Mouse (Mus musculus) adrenal gland, postnatal 25 days (tissue): ENCODE data around the gene H1f0. TPM values are rescaled to one million over a fixed set of nuclear protein-coding genes. Genes with fewer than 3 reads are reported as not detected.
"Not testable (repeated sequence)": the region's sequence is repeated elsewhere in the genome, so short reads cannot be mapped to it uniquely, and the experiment has no call there.

Experiments
- DNase-seq: peaks from one replicate; pipeline ENCODE4 v3.0.0; 2021; ENCODE audit warnings: mixed read lengths
- total RNA-seq: library from RNA; stranded (reverse); gene quantifications from 2 replicates; pipeline ENCODE4 v1.2.3, GENCODE M21; 2021

H1f0 gene
- total RNA-seq, 1 experiment from 2014 or later: 217 TPM

DNA sequence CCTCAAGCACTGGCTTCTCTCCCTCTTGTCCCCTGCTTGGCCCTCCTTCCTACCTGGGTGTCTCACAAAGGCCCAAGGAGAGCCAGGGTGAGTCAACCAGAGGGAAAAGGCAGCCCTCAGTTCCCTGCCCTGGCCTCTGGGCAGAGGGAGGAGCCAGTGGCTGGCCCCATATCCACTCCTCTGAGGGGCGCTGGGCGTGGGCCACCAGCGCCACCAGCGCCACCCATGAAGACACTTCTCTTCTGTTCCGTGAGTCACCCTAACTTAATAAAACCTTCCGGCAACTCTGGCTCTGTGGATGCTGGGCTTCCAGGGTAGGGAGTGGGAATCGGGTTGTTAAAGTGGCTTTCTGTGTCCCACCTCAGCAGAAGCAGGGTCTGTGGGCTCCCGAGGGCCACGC, 22.7 kb upstream of the H1f0 start:
- no peak for DNase-seq

DNA sequence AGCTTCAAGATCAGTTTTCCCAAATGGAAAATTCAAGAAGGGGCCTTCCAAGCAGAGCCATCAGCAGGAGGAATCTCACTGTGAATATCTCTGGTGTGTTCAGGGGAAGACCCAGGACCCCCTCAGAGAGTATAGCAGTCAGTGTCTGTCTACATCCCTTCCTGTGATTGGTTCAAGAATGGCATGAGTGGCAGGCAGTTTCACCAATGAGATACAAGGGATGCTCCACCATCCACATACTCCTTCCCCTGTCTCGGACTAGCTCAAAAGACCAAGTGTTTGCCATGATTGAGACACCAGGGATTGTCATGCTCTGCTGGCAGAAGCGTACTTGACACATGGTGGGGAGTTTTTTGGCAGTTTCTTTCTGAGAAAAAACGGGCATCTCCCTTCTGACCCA, 21.6 kb upstream of the H1f0 start:
- DNase-seq: no peak

DNA sequence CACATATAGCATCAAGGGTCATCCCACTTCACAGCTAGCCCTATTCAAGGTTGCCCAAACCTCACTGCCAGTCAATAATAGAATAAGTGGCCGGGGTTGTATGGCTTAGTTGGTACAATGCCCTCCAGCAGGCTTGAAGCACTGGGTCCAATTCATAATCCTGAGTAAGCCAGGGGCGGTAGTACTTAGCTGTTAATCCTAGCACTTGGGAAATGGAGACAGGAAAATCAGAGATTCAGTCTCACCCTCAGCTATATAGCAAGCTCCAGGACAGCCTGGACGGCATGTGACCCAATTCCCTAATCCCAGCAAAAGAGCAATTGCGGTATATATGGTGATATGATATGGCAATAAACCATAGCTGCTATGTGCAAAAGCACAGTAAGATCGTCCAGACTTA, 21.2 kb upstream of the H1f0 start:
- no peak for DNase-seq

DNA sequence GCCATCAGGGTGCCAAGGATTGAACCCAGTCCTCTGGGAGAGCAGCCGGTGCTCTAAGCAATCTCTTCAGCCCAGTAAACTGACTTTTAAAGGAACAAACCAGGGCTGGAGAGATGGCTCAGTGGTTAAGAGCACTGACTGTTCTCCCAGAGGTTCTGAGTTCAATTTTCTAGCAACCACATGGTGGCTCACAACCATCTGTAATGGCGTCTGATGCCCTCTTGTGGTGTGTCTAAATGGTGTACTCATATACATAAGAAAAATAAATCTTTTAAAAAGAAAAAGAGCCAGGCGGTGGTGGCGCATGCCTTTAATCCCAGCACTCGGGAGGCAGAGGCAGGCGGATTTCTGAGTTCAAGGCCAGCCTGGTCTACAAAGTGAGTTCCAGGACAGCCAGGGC, 20.4 kb upstream of the H1f0 start:
- DNase-seq: not testable (repeated sequence)

DNA sequence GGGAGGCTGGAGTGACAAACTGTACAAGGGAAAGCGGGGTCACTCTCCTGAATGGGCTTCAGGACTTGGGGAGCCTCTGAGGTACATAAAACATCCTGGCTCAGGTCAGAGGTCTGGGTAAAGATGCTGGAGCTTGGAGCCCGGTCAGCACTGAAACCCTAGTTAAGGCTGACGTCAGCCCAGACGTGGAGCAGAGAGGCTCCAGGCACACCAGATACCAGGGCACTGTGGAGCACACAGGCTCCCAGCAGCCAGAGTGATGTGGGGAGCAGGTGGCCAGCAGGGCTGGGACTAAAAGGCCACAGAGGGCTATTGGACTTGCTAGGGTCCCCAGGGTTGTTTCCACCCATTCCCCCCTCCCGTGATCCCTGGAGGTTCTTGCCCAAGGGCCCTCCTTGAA, 18.5 kb upstream of the H1f0 start:
- no peak for DNase-seq

DNA sequence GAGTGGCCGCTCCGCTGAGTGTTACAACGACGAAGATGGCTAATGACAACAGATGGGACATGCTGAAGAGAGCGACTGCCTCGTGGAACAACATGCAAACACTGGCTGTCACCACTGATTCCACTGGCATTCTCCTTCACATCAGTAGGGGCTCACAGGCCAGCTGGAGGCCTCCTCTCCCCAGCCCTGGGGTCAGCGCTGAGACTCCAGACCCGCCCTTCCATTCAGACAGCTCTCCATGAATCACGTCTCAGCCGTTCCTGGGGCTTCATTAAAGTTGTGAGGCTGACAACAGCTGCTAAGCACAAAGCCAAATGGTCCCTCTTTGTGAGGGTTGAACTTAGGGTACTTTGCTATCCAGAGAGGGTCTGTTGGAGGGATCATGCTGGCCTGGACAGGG, 16.7 kb upstream of the H1f0 start:
- DNase-seq: no peak

DNA sequence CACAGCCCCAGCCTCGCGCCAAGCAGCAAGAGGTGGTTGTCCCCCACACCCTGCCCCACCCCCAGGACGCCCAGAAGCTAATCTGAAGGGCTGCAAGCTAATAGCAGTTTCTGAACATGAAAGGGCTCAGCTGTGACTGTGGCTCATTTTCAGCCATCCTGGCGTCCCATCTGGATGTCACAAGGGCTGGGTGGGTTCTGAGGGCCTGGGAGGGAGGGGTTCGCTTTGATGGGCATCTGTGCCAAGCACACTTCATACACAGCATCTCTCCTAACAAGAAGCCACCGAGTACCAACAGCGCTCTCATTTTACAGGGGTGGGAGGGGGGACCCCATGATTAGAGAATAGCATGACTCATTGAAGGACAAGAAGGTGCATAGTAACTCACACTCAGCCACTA, 14.9 kb upstream of the H1f0 start:
- no peak for DNase-seq

DNA sequence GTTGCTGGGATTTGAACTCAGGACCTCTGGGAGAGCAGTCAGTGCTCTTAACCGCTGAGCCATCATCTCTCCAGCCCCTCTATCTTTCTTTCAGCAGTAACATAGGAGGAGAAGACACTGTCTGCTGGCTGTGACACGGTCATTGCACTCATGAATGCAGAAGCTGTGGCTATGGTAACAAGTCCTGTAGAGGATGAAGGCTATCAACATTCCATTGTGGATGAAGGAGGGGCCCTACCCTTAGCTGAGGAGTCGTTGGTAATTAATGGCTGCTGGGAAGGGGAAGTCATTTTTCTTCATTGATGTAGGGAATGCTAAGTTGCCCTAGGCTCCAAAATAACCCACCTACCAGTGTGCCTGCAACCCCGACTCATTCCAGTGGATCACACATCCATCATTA, 10.1 kb upstream of the H1f0 start:
- no peak for DNase-seq

DNA sequence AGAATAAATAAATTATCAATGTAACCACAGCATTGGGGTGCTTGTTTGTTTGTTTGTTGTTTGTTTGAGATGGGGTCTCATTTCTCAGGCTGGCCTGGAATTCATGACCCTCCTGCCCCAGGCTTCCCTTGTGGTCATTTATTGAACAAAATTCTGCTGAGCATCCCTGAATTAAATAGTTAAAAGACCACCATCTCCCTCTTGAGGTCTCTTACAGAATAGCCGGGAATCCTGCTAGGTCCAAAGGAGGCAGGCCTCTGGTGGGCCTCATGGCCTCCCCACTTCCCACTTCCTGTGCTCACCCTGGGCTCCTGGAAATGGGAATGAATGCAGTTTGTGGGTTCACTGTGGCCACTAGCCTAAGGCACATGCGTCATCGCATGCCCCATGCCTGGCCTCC, 9.4 kb upstream of the H1f0 start:
- DNase-seq: no peak

DNA sequence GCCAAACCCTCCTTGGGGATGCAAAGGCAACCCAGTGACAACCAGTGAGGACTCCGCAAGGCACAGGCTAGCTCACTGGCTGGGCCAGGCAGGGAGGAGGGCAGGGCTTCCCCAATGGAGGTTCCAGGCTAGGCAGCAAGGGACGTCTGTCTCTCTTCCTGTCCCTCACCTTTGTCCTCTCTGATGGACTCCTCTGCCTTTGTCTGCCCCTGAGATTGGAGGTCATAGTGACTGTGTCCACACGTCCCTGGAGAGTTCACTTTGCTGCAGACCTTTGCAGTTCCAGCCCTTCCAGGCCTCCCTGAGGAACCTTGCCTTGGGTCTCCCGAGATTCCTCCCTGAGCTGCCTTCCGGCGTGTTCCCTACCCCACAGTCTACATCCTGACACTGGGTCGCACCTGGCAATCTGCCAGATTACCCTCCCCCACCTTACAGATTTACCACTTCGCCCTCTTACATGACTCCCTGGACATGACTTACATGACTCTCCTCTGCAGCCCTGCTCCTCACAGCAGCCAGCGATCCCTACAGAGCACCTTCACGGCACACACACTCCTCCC, 5.5 kb upstream of the H1f0 start:
- no peak for DNase-seq

DNA sequence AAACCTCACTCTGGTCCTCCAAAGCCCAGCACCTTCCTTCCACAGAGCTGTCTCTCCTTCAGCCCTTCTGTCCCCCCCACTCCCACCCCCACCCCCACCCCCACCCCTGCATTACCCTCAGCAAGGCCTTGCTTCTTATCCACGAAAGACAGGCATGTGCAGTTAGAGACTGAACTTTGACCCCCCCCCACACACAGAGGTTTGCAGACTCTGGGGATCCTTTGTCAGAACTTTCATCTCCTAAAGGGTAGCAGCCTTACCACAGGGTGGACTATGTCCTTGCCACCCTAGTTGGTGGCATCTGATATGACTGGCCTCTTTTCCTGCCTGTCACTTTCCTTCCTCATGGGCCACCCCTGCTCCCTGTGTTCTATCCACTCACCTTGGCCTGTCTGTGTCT, 4.9 kb upstream of the H1f0 start:
- DNase-seq: no peak

DNA sequence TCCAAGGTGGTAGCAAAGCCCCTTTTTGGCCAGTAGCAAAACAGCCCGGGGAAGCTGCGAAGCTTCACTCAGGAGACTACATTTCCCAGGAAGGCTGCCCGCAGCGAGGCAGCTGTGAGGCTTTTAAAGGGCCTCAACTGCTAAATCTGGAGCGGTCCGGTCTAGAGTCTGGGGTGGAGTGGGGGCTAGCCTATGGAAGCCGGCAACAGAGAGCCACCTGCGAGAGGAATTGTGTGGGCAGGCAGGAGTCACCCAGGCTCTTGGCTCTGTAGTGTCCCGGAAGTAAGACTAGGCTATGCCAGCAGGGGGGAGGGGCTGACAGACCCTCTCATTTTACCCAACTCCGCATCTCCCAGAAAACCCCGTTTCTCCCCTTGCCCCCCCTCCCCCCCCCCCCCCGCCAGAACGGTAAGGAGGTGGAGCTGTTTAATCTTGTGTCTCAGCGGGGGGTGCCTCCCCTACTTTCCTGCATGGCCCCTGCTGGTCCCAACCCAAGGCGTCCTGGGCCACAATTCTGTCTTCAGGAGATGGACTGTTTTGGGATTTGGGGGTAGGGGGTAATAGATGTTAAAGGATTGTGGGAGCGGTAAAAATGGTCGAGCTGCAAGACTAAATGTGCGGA, 2.5 kb upstream of the H1f0 start:
- DNase-seq: no peak

DNA sequence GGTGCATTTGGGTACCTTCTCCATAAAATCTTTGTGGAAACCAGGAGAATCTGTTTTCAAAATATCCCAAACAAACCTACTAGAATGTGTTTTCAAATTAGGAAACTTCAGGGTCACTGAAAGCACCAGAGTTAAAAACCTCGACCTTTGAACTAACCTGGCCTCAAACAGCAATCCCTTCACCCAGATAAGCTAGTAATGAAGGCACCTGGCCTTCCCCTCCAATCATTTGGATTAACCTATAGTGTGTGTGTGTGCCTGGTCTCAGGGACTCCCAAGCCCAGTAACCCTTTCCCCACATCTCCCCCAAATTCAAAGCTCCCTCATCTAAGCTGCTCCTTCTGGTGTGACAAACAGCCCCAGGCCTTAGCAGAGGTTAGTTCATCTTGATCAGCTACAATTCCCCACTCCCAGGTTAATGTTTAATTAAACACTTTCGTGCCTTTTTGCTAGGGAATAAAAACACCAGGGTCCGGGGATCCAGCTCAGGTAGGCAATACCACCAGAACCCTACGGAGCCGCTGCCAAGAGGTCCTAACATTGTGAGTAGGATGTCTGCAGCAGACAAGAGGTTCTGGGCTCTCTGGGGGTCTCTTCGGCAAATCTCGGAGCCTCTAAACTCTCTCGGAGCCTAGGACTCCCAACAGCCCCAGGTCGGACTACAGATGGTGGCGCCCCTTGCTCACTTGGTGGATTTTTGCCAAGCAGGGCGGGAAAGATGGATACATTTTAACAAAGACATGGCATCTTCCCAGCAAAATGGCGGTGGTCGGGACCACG, 1.5 kb upstream of the H1f0 start:
- no peak for DNase-seq

DNA sequence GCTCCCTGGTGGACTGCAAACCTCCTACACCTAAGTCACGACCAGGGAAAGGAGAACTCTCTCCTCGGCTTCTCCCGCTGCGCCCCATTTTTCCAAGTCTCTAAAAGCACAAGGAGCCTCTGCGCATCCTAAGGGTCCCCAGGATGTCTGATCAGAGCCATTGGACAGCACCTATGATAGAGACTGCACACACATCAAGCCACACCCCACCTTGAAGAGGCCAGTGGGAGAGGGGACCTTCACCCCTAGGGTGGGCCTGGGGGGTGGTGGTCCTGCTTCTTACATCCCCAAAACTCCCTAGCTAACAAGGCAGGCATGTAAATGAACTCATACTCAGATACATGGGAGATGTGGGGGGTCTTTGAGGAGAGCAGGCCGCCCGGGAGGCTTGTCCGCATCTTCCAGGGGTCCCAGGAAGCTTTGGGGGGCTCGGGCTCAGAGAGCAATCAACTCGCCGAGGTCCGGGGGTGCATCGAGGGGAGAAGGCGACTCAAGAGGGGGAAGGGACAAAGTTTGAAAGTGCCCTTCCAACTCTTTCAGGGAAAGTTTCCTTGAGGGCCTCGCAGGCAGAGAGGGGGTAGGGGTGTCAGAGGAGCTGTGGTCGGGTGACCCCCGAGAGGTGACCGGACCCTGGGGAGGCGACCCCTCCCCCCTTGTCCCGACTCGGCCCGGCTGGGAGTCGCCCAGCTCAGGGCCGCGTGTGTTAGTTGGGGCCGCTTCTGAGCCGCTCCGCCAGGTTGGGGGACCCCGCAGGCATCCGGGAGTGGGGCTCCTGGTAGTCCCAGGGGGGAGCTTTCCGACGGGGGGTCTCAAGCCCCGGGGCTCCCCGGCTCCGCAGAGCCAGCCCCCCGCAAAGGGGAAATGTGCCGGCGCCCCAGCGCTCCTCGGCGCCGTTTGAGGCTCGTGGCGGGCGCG, 702 bp upstream of the H1f0 start:
- DNase-seq: peak; percentile 47

DNA sequence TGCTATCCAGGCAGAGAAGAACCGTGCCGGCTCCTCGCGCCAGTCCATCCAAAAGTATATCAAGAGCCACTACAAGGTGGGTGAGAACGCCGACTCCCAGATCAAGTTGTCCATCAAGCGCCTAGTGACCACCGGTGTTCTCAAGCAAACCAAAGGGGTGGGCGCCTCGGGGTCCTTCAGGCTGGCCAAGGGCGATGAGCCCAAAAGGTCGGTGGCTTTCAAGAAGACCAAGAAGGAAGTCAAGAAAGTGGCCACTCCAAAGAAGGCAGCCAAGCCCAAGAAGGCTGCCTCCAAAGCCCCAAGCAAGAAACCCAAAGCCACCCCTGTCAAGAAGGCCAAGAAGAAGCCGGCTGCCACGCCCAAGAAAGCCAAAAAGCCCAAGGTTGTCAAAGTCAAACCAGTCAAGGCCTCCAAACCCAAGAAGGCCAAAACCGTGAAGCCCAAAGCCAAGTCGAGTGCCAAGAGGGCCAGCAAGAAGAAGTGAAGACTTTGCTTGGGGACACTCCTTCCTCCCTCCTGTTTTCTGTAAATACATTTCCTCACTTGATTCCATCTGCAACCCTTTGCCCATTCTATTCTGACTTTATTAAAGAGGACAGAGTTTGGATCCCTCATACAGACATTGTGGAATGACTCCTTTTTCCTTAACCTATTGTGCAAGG, 704 bp downstream of the H1f0 start:
- DNase-seq: no peak

DNA sequence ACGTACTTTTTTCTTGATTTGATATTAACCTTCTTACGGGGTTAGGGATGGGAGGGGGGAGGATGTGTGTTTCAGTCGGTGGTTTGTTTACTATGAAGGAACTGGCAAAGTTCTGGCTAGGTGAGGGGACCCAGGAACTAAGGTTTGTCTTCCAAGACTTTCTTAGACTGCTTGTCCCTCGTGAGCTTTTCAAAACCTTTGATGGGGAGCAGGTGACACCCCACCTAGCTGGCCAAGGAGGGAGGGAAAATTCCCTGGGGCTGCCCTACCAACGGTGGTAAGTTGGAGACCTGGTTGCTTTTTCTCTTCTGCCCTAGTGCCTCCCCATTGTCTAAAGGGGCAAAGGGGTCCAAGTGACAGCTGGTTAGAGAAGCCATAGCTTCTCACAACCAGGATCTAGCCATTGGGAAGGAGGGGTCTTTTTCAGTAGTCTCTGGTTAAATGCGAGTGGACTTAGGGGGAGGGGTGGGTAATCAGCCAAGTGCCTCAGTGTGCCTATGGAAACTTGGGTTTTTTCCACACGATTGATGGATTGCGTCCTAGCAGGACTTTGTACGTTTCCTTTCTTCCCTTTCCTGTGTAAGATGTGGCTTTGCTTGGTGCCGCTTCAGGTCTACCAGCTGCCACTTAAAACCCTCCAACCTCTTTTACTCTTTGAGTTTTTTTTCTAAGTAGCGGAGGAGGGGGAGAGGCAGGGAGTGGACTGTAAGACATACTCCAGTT, 1.4 kb downstream of the H1f0 start:
- no peak for DNase-seq

DNA sequence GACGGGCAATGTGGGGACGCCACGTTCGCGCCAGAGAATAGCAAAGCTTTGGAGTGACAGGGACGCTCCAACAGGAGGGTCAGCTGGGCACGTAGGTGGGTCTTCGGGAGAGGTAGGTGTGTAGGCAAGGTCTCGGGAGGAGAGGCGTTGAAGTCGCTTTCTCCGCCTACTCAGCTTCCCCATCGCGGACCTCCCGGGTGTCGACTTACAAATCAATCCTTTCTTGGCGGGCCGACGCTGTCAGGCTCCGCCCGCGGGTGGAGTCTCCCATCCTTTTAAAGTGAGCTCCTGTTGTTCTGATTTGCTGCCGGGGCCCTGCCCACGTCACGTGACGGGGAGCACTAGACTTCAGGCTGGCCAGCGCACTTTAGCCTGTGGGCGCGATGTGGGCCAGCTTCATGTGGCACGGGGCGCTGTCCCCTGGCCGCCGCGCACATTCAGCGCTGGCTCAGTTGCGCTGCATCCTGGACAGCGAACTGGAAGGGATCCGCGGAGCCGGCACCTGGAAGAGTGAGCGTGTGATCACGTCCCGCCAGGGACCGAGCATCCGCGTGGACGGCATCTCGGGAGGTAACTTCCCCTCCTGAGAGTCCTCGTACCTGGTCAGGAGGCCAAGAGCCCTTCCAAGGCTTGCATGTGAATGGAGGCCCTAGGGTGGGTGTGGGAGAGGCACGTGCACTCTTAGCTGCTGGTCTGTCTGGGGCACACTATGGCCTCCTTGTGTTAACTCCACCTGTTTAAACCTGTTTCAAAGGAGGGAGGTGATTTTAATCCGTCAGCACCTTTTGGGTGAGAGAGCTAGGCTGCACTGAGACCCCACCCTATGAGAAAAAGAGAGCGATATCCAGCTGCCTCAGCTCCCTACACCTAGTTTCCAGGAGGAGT, 2.5 kb downstream of the H1f0 start:
- peak; percentile 88 for DNase-seq

DNA sequence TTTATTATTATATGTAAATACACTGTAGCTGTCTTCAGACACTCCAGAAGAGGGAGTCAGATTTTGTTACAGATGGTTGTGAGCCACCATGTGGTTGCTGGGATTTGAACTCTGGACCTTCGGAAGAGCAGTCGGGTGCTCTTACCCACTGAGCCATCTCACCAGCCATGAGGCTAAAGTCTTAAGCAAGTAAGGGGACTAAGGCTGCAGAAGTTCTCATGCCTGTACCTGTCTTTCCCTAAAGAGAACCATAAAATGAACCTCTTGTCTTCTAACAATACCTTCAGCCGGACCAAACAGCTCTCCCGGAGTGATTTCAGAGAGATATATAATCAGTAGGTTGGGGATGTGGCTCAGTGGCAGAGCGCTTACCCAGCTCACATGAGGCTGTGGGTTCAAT, 3.7 kb downstream of the H1f0 start:
- not testable (repeated sequence) for DNase-seq

DNA sequence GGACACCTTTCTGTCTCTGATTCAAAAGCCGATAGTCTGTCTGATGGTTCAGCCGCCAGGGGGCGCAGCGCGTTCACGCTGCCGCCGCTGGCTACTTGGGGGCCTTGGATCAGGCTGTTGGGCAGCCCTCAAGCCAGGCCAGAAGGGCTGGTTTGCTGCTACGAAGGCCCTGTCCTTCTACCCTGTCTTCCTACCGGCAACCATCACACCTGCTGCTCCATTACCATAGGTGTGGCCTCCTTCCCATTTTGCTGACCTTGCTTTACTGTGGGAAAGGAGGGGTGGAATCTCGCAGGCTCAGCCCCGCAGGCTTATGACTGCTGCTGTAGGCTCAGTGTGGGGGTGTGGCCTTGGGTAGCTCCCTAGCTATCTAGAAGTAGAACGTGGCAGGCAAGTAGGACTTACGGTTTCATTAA, 9.7 kb downstream of the H1f0 start:
- DNase-seq: peak; percentile 86

DNA sequence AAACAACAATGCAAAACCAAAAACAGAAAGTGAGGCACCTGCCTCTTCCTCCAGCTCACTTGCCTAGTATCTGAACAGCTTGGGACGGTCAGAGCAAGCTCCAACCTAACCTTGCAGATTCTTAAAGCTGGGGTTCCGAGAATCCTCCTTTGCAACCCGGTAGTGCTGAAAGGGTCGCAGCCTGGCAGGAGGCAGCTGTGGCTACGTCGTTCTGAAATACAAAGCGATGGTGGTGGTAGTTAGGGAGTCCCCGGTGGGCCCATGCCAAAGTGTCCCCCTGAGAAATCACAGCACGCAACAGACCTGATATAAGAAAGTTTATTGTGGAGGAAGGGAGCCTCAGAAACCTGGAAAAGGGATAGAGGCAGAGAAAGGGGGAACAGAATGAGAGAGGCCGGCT, 10.1 kb downstream of the H1f0 start:
- no peak for DNase-seq

DNA sequence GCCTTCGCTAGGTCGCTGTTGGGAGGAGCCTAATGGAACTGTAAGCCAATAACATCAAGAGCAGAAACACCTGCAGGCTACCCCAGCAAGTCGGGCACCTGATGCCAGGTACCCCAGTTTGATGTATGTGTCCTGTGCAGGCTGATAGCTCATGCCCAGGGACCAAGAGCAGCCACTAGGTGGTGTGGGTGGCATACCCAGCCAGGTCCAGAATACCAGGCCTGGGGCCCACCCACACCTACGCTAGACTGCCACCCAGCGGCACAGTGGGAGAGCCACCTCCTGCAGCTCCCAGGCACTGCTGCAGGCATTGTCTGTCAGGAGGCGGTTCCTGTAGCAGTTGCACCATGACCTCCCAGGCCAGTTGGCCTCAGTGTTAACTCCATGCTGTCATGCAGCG, 10.6 kb downstream of the H1f0 start:
- peak; percentile 85 for DNase-seq
